Mouse (Mus musculus) hindbrain, postnatal 0 days (tissue): ENCODE measurements at regions not wholly inside any gene's neighbourhood (a gene's known extent, or its start where the extent isn't known, plus 50 kb on each side); places are given as distances from the start of the nearest gene placed in this dataset.

ENCODE experiments used
- ATAC-seq: fragments of 200-750 bp; cut with Nextera tagmentation; 2 replicates; pipeline ENCODE4 v1.8.0; 2017; ENCODE audit warnings: mild to moderate bottlenecking, moderate TSS enrichment, moderate library complexity
- DNase-seq: peaks from one replicate; pipeline ENCODE4 v3.0.0-alpha.2; 2015; ENCODE audit warnings: low spot score
- H3K27ac ChIP-seq: fragments of 300-500 bp; sonication (generic); 2 replicates; pipeline ENCODE4 v1.5.1; 2014; ENCODE audit warnings: mild to moderate bottlenecking
- H3K27me3 ChIP-seq: fragments of 300-500 bp; sonication (generic); 2 replicates; pipeline ENCODE4 v1.6.1; 2014; ENCODE audit warnings: low read length, mixed read lengths; ENCODE audit not compliant: insufficient read depth
- H3K36me3 ChIP-seq: fragments of 300-500 bp; sonication (generic); 2 replicates; pipeline ENCODE4 v1.6.1; 2014; ENCODE audit warnings: low read length, mixed read lengths; ENCODE audit not compliant: insufficient read depth
- H3K4me1 ChIP-seq: fragments of 300-500 bp; sonication (generic); 2 replicates; pipeline ENCODE4 v1.6.1; 2014; ENCODE audit warnings: antibody characterized with exemption, low read length, mixed read lengths; ENCODE audit not compliant: insufficient read depth
- H3K4me2 ChIP-seq: fragments of 300-500 bp; sonication (generic); 2 replicates; pipeline ENCODE4 v1.6.1; 2014; ENCODE audit warnings: low read depth, mild to moderate bottlenecking, low read length, moderate library complexity, mixed read lengths
- H3K4me3 ChIP-seq: fragments of 300-500 bp; sonication (generic); 2 replicates; pipeline ENCODE4 v1.5.1; 2014; ENCODE audit warnings: low read length
- H3K9ac ChIP-seq: fragments of 300-500 bp; sonication (generic); replicated peaks from 2 replicates; pipeline ENCODE4 v1.6.1; 2014; ENCODE audit warnings: mild to moderate bottlenecking, low read length, moderate library complexity, mixed read lengths
- H3K9me3 ChIP-seq: fragments of 300-500 bp; sonication (generic); 2 replicates; pipeline ENCODE4 v1.6.1; 2016; ENCODE audit warnings: low read length, mixed read lengths
- CTCF ChIP-seq: IDR thresholded peaks from 2 replicates; pipeline ENCODE4 v1.5.1; 2016; ENCODE audit warnings: antibody characterized with exemption, control low read depth, low read depth
- WGBS: fragments of 180-500 bp; shearing (Covaris S2); extraction: QIAGEN DNeasy Blood & Tissue Kit; methylation state at CpG from one replicate; pipeline ENCODE4 v1.1.7; 2014; 5-methylcytosine and 5-hydroxymethylcytosine counted together

GRCm38 (mm10) chr5:43422815-43423687, 92.3 kb upstream of the C1qtnf7 start:
- 70% methylated on average over 9 of the region's 9 CpGs for WGBS
- Histone ChIP-seq H3K4me1 (no peaks in the 10 kb centered on the region), H3K36me3 (no peaks in the 10 kb centered on the region), H3K4me3 (no peak overlapping the region), H3K9ac (no peak overlapping the region), H3K4me2 (no peak overlapping the region), H3K27ac (no peak overlapping the region), H3K27me3 (no peaks in the 10 kb centered on the region), H3K9me3 (no peaks in the 10 kb centered on the region)
- peak; percentile 92 for DNase-seq
- TF ChIP-seq CTCF, result peak; percentile 86
- peak; percentile 84 for ATAC-seq

DNA sequence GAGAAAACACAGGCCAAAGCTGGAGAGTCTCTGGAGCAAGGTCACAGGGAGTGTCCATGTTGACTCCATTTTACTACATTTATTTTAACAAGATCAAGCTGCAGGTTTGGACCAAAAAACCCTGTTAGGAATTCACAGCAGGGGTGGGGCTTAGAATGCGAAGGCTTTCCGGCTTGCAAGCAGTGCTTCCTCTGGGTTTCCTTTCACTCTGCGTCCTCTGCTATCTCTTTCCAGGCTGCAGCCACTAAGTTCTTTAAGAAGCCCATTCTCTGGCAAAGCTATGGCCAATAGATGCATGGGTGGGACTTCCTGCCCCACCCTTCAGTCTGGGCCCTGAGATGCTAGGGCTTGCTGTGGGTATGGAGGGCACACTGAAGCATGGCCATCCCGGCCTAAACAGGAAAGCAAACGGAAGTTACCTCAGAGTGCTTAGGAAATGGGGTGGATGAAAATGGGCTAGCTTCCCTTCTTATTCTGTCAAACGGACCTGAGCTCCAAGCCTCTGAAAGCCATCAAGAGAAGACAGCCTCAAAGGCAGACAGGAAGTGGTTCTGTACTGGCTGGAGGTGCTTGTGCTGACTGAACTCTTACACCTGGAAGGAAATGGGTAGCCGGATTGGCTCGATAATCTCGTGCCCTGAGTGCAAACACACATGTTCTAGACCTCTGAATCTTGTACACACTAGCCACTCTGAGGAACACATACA, 90.6 kb upstream of the C1qtnf7 start:
- no peaks in the 10 kb centered on the region for H3K9me3 ChIP-seq
- H3K9ac ChIP-seq, result no peak overlapping the region
- no peak for ATAC-seq
- no peaks in the 10 kb centered on the region for H3K27me3 ChIP-seq
- TF ChIP-seq CTCF, result no peak
- 81% methylated on average over 9 of the region's 9 CpGs for WGBS
- no peak overlapping the region for H3K4me3 ChIP-seq
- H3K4me2 ChIP-seq, result no peak overlapping the region
- no peak for DNase-seq
- H3K27ac ChIP-seq, result no peak overlapping the region
- no peaks in the 10 kb centered on the region for H3K4me1 ChIP-seq
- H3K36me3 ChIP-seq, result no peaks in the 10 kb centered on the region

DNA sequence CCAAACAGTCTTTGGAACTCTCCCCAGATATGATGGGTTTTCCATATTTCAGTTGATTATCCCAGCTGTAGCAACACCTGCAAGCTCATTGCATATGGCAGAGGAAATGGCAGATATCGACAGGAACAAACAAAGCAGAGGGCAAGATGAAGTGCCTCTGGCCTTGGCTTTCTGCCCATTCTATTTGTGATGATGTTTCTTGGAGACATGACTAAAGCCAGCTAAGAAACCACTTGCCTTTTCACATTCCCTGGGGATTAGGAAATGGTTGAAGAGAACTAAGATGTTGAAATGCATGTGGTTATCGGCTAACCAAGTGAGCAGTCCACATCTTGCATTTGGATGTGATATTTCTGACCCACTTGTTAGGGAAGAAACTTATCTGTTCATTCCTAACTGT, 82.0 kb upstream of the C1qtnf7 start:
- no peak for TF ChIP-seq CTCF
- Histone ChIP-seq H3K9me3 (no peaks in the 10 kb centered on the region), H3K27ac (no peak overlapping the region), H3K4me2 (no peak overlapping the region), H3K36me3 (no peaks in the 10 kb centered on the region), H3K27me3 (no peaks in the 10 kb centered on the region), H3K4me1 (no peaks in the 10 kb centered on the region), H3K9ac (no peak overlapping the region), H3K4me3 (no peak overlapping the region)
- WGBS, result 69% methylated on average over 2 of the region's 2 CpGs
- no peak for ATAC-seq
- no peak for DNase-seq

- Histone ChIP-seq H3K9ac (no peak overlapping the region), H3K4me3 (no peak overlapping the region), H3K9me3 (no peaks in the 10 kb centered on the region), H3K36me3 (no peaks in the 10 kb centered on the region), H3K27me3 (no peaks in the 10 kb centered on the region), H3K4me1 (no peaks in the 10 kb centered on the region), H3K27ac (no peak overlapping the region), H3K4me2 (no peak overlapping the region)
- DNase-seq (no peak), ATAC-seq (no peak)
- no peak for TF ChIP-seq CTCF
- WGBS, result 32% methylated on average over 2 of the region's 2 CpGs
Observed at GRCm38 (mm10) chr5:43439191-43439590, 76.1 kb upstream of the C1qtnf7 start.

- H3K27me3 ChIP-seq, result no peaks in the 10 kb centered on the region
- TF ChIP-seq CTCF, result no peak
Observed at GRCm38 (mm10) chr5:43441306-43441705, 74.0 kb upstream of the C1qtnf7 start.

GRCm38 (mm10) chr5:43444582-43445214, 70.6 kb upstream of the C1qtnf7 start:
- no peak overlapping the region for H3K4me3 ChIP-seq
- no peak for ATAC-seq
- peak; percentile 47 for DNase-seq
- no peaks in the 10 kb centered on the region for H3K27me3 ChIP-seq
- no peak overlapping the region for H3K4me2 ChIP-seq
- no peak overlapping the region for H3K9ac ChIP-seq
- H3K4me1 ChIP-seq, result no peaks in the 10 kb centered on the region
- H3K9me3 ChIP-seq, result no peaks in the 10 kb centered on the region
- no peak overlapping the region for H3K27ac ChIP-seq
- WGBS, result 53% methylated on average over 3 of the region's 3 CpGs
- no peak for TF ChIP-seq CTCF
- no peaks in the 10 kb centered on the region for H3K36me3 ChIP-seq

More at GRCm38 (mm10) chr5:43441306-43441705, 74.0 kb upstream of the C1qtnf7 start:
- Histone ChIP-seq H3K4me3 (no peak overlapping the region), H3K4me1 (no peaks in the 10 kb centered on the region), H3K9me3 (no peaks in the 10 kb centered on the region), H3K9ac (no peak overlapping the region), H3K36me3 (no peaks in the 10 kb centered on the region), H3K4me2 (no peak overlapping the region), H3K27ac (no peak overlapping the region)
- 66% methylated on average over 3 of the region's 3 CpGs for WGBS
- no peak for DNase-seq
- ATAC-seq, result no peak
